Mouse (Mus musculus): ENCODE measurements at regions not wholly inside any gene's neighbourhood (a gene's known extent, or its start where the extent isn't known, plus 50 kb on each side); places are given as distances from the start of the nearest gene placed in this dataset.

DNA sequence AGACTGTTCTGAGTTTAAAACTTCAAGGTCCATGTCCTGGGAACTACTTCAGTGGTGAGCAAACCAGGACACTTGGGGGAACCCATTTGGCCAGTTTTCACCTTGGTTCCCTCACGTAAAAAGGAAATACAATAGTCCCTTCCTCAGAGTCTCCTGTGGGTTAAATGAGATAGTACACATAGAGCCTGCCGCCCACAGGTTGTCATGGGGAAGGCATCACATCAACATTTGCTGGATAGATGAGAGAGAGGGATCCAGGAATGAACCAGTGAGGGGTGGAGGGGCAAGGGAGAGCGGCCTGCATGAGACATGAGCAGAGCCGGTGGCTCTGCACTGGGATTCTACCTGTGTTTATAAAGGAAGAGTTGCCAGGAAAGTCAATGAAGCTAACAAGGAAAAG lies 201.5 kb downstream of the Pten start:
- TF ChIP-seq CTCF (IDR thresholded peaks at IDR 0.05; ENCODE audit: extremely low read depth, insufficient read length, insufficient replicate concordance, low read depth, low read length) (no peak), POLR2A (IDR thresholded peaks at IDR 0.05; ENCODE audit: low read depth, low read length) (no peak)
